Mouse (Mus musculus): ENCODE measurements around the gene Gipc1. TPM values are rescaled to one million over a fixed set of nuclear protein-coding genes. Genes with fewer than 3 reads are reported as not detected.
A peak's percentile ranks its signal among the peaks of the same experiment; 100 is the strongest.

Gene Gipc1
- polyA plus RNA-seq, 1 experiment from 2014 or later = 180 TPM

DNA sequence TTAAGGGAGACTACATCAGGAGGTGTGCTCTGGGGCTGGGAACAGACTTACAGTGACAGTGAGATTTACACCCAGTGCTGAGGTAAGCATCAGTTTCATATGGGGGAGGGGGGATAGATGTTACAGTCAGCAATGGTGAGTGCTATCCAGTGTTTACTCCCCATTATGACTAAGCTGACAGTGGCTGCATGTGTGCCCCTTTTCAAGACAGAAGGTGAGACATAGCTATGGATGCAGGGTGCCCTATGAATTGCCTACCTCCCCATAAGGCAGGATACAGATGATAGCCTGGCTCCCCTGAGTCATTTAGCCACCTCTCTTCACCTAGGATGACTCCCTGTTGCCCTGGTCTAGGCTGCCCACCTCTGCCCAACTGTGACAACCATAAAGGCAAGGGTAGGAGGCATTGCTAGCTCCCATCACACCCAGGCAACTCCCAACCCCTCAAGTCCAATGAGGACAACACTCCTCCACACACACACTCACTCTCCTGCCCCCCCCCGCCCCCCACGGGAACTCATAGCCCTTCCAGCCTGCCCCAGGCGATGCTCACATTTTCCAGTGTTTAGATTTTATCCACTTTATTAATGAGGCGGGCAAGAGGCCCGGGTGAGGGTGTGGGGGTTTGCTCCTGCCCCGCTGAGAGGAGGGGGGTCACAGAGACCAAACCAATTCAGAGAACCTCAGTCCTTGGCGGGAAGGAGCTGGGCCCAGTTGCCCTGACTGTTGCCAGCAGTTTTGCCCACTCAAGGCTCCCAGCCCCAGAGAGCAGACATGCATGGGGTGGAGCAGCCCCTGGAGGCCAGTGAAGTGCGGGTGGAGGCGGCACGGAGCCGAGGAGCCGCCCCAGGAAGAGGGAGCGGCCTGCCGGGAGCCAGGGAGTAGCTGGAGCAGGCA lies 13.7 kb downstream of the Gipc1 start, which contains the start of gene Ptger1:
Gene Ptger1, plus strand, starts transcription at position 710 of the 897 bp plus-strand sequence.
- H3K9ac ChIP-seq (replicated peaks; ENCODE audit: low read depth, low read length) = no peak within 1 kb of the TSS
- H3K9me3 ChIP-seq (ENCODE audit: control insufficient read depth, low read depth, low read length) = no peaks in the 10 kb centered on the region
- H3K27ac ChIP-seq (ENCODE audit: low read length) = peak within 1 kb of the TSS; percentile 88
- no peaks in the 10 kb centered on the region for H3K27me3 ChIP-seq (ENCODE audit: control insufficient read depth, insufficient read depth, low read length)
- peak within 1 kb of the TSS; percentile 57 for H3K4me2 ChIP-seq (replicated peaks; ENCODE audit: low read depth, low read length)
- H3K4me1 ChIP-seq (ENCODE audit: control insufficient read depth, insufficient read depth, low read length) = peaks cover 56% of the 10 kb centered on the region
- peak; percentile 30; the same call in 1 of the 2 replicates for ATAC-seq (ENCODE audit: insufficient number of reproducible peaks, insufficient read depth, low FRiP score, low read depth)
- WGBS = 14% methylated on average over 14 of the region's 14 CpGs
- H3K4me3 ChIP-seq (ENCODE audit: low read depth, low read length) = peak within 1 kb of the TSS; percentile 2; the same call in 1 of the 2 replicates
- peaks cover 25% of the 10 kb centered on the region; the same call in 1 of the 2 replicates for H3K36me3 ChIP-seq (ENCODE audit: control insufficient read depth, insufficient read depth, low read length)

GRCm38 (mm10) chr8:83666866-83667234 lies 14.4 kb downstream of the Gipc1 start:
- ATAC-seq (ENCODE audit: insufficient number of reproducible peaks, insufficient read depth, low FRiP score, low read depth) = no peak
- Histone ChIP-seq H3K36me3 (ENCODE audit: control insufficient read depth, insufficient read depth, low read length) (peaks cover 29% of the 10 kb centered on the region; the same call in 1 of the 2 replicates), H3K27ac (ENCODE audit: low read length) (peak overlapping the region; percentile 88; the same call in 1 of the 2 replicates), H3K27me3 (ENCODE audit: control insufficient read depth, insufficient read depth, low read length) (no peaks in the 10 kb centered on the region), H3K4me1 (ENCODE audit: control insufficient read depth, insufficient read depth, low read length) (peaks cover 50% of the 10 kb centered on the region), H3K4me2 (replicated peaks; ENCODE audit: low read depth, low read length) (peak overlapping the region; percentile 36), H3K9ac (replicated peaks; ENCODE audit: low read depth, low read length) (no peak overlapping the region), H3K9me3 (ENCODE audit: control insufficient read depth, low read depth, low read length) (no peaks in the 10 kb centered on the region), H3K4me3 (ENCODE audit: low read depth, low read length) (peak overlapping the region; percentile 2; the same call in 1 of the 2 replicates)
- 85% methylated on average over 3 of the region's 3 CpGs for WGBS

- Histone ChIP-seq H3K4me2 (replicated peaks; ENCODE audit: low read depth, low read length) (peak overlapping the region; percentile 57), H3K9me3 (ENCODE audit: control insufficient read depth, low read depth, low read length) (no peaks in the 10 kb centered on the region)
These were observed 15.0 kb downstream of the Gipc1 start for GRCm38 (mm10) chr8:83667526-83667925.

DNA sequence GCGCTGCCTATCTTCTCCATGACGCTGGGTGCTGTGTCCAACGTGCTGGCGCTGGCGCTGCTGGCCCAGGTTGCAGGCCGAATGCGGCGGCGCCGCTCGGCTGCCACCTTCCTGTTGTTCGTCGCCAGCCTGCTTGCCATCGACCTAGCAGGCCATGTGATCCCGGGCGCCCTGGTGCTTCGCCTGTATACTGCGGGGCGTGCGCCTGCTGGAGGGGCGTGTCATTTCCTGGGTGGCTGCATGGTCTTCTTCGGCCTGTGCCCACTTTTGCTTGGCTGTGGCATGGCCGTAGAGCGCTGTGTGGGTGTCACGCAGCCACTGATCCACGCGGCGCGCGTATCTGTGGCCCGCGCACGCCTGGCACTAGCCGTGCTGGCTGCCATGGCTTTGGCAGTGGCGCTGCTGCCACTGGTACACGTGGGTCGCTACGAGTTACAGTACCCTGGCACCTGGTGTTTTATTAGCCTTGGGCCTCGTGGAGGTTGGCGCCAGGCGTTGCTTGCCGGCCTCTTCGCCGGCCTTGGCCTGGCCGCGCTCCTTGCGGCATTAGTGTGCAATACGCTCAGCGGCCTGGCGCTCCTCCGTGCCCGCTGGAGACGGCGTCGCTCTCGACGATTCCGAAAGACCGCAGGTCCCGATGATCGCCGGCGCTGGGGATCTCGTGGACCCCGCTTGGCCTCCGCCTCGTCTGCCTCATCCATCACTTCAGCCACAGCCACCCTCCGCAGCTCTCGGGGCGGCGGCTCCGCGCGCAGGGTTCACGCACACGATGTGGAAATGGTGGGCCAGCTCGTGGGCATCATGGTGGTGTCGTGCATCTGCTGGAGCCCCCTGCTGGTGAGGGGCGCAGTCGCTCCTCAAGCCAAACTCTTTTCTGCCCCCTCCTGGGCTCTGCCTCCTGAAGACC lies 15.8 kb downstream of the Gipc1 start:
- Histone ChIP-seq H3K9ac (replicated peaks; ENCODE audit: low read depth, low read length) (peak overlapping the region; percentile 30; the same call in 1 of the 2 replicates), H3K4me1 (ENCODE audit: control insufficient read depth, insufficient read depth, low read length) (peaks cover 40% of the 10 kb centered on the region), H3K36me3 (ENCODE audit: control insufficient read depth, insufficient read depth, low read length) (peaks cover 41% of the 10 kb centered on the region; the same call in 1 of the 2 replicates), H3K27ac (ENCODE audit: low read length) (no peak overlapping the region), H3K4me2 (replicated peaks; ENCODE audit: low read depth, low read length) (peak overlapping the region; percentile 57), H3K9me3 (ENCODE audit: control insufficient read depth, low read depth, low read length) (no peaks in the 10 kb centered on the region), H3K4me3 (ENCODE audit: low read depth, low read length) (peak overlapping the region; percentile 28), H3K27me3 (ENCODE audit: control insufficient read depth, insufficient read depth, low read length) (no peaks in the 10 kb centered on the region)
- no peak for ATAC-seq (ENCODE audit: insufficient number of reproducible peaks, insufficient read depth, low FRiP score, low read depth)
- 15% methylated on average over 80 of the region's 80 CpGs for WGBS

More at GRCm38 (mm10) chr8:83667526-83667925, 15.0 kb downstream of the Gipc1 start:
- no peak for ATAC-seq (ENCODE audit: insufficient number of reproducible peaks, insufficient read depth, low FRiP score, low read depth)
- Histone ChIP-seq H3K27ac (ENCODE audit: low read length) (no peak overlapping the region), H3K27me3 (ENCODE audit: control insufficient read depth, insufficient read depth, low read length) (no peaks in the 10 kb centered on the region), H3K9ac (replicated peaks; ENCODE audit: low read depth, low read length) (no peak overlapping the region), H3K36me3 (ENCODE audit: control insufficient read depth, insufficient read depth, low read length) (peaks cover 34% of the 10 kb centered on the region; the same call in 1 of the 2 replicates), H3K4me3 (ENCODE audit: low read depth, low read length) (no peak overlapping the region; the same call in 1 of the 2 replicates), H3K4me1 (ENCODE audit: control insufficient read depth, insufficient read depth, low read length) (peaks cover 43% of the 10 kb centered on the region)
- WGBS = 86% methylated on average over 10 of the region's 10 CpGs

GRCm38 (mm10) chr8:83669013-83669412 lies 16.5 kb downstream of the Gipc1 start:
- Histone ChIP-seq H3K27ac (ENCODE audit: low read length) (no peak overlapping the region), H3K9ac (replicated peaks; ENCODE audit: low read depth, low read length) (no peak overlapping the region), H3K4me3 (ENCODE audit: low read depth, low read length) (no peak overlapping the region), H3K27me3 (ENCODE audit: control insufficient read depth, insufficient read depth, low read length) (no peaks in the 10 kb centered on the region), H3K36me3 (ENCODE audit: control insufficient read depth, insufficient read depth, low read length) (peaks cover 42% of the 10 kb centered on the region; the same call in 1 of the 2 replicates), H3K9me3 (ENCODE audit: control insufficient read depth, low read depth, low read length) (no peaks in the 10 kb centered on the region), H3K4me2 (replicated peaks; ENCODE audit: low read depth, low read length) (peak overlapping the region; percentile 57; the same call in 1 of the 2 replicates), H3K4me1 (ENCODE audit: control insufficient read depth, insufficient read depth, low read length) (peaks cover 40% of the 10 kb centered on the region)
- ATAC-seq (ENCODE audit: insufficient number of reproducible peaks, insufficient read depth, low FRiP score, low read depth) = no peak
- 75% methylated on average over 16 of the region's 16 CpGs for WGBS

GRCm38 (mm10) chr8:83672936-83673335 lies 20.5 kb downstream of the Gipc1 start:
- H3K4me2 ChIP-seq (replicated peaks; ENCODE audit: low read depth, low read length) = no peak overlapping the region
- no peak overlapping the region for H3K27ac ChIP-seq (ENCODE audit: low read length)
- H3K4me1 ChIP-seq (ENCODE audit: control insufficient read depth, insufficient read depth, low read length) = peaks cover 4% of the 10 kb centered on the region
- H3K27me3 ChIP-seq (ENCODE audit: control insufficient read depth, insufficient read depth, low read length) = no peaks in the 10 kb centered on the region
- H3K9ac ChIP-seq (replicated peaks; ENCODE audit: low read depth, low read length) = no peak overlapping the region
- ATAC-seq (ENCODE audit: insufficient number of reproducible peaks, insufficient read depth, low FRiP score, low read depth) = no peak
- WGBS = 68% methylated on average over 5 of the region's 5 CpGs
- H3K9me3 ChIP-seq (ENCODE audit: control insufficient read depth, low read depth, low read length) = no peaks in the 10 kb centered on the region
- H3K36me3 ChIP-seq (ENCODE audit: control insufficient read depth, insufficient read depth, low read length) = peaks cover 51% of the 10 kb centered on the region
- no peak overlapping the region for H3K4me3 ChIP-seq (ENCODE audit: low read depth, low read length)

DNA sequence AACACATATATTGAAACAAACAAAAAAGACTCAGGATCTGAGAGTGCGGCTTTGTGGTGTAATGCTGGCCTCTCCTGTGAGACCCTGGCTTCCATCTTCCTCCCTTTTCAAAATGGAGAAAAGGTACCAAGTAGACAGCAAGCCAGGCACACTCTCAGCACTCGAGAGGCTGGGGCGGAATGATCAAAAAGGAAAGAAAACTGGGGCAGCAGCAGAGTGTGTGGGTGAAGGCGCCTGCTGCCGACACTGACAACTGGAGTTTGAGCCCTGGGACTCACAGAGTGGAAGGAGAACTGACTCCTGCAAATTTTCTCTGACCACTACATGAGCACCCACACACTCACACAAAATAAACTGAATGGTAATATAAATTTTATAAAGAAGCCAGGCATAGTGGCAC lies 22.0 kb downstream of the Gipc1 start:
- Histone ChIP-seq H3K9me3 (ENCODE audit: control insufficient read depth, low read depth, low read length) (no peaks in the 10 kb centered on the region), H3K4me2 (replicated peaks; ENCODE audit: low read depth, low read length) (no peak overlapping the region), H3K9ac (replicated peaks; ENCODE audit: low read depth, low read length) (no peak overlapping the region), H3K27me3 (ENCODE audit: control insufficient read depth, insufficient read depth, low read length) (no peaks in the 10 kb centered on the region), H3K27ac (ENCODE audit: low read length) (no peak overlapping the region), H3K4me1 (ENCODE audit: control insufficient read depth, insufficient read depth, low read length) (no peaks in the 10 kb centered on the region), H3K4me3 (ENCODE audit: low read depth, low read length) (no peak overlapping the region), H3K36me3 (ENCODE audit: control insufficient read depth, insufficient read depth, low read length) (peaks cover 61% of the 10 kb centered on the region)
- ATAC-seq (ENCODE audit: insufficient number of reproducible peaks, insufficient read depth, low FRiP score, low read depth) = no peak
- WGBS = 95% methylated on average over 5 of the region's 5 CpGs

- no peak overlapping the region for H3K4me3 ChIP-seq (ENCODE audit: low read depth, low read length)
- no peak overlapping the region for H3K9ac ChIP-seq (replicated peaks; ENCODE audit: low read depth, low read length)
- H3K36me3 ChIP-seq (ENCODE audit: control insufficient read depth, insufficient read depth, low read length) = peaks cover 60% of the 10 kb centered on the region
- no peak for ATAC-seq (ENCODE audit: insufficient number of reproducible peaks, insufficient read depth, low FRiP score, low read depth)
- 0 out of 2 replicates have a peak, but pooled peaks cover 8% of the 10 kb centered on the region for H3K4me1 ChIP-seq (ENCODE audit: control insufficient read depth, insufficient read depth, low read length)
- H3K9me3 ChIP-seq (ENCODE audit: control insufficient read depth, low read depth, low read length) = no peaks in the 10 kb centered on the region
- 90% methylated on average over 12 of the region's 12 CpGs for WGBS
- no peaks in the 10 kb centered on the region for H3K27me3 ChIP-seq (ENCODE audit: control insufficient read depth, insufficient read depth, low read length)
- H3K4me2 ChIP-seq (replicated peaks; ENCODE audit: low read depth, low read length) = no peak overlapping the region
- H3K27ac ChIP-seq (ENCODE audit: low read length) = no peak overlapping the region; the same call in 1 of the 2 replicates
These were observed 27.4 kb downstream of the Gipc1 start for GRCm38 (mm10) chr8:83679866-83680265.
